In genomic region chr15:80082661-80083275, GRCm38 (mm10) we compare ENCODE assay signal across 8 mouse cellular contexts. TPM values are rescaled to one million over a fixed set of nuclear protein-coding genes. Genes with fewer than 3 reads are reported as not detected.
DNase-seq lines count a peak whose midpoint lies in the region; ATAC-seq and TF ChIP-seq lines count a peak whose summit lies in the region.

No protein-coding gene starts in this region.

- H3K27ac ChIP-seq in heart, postnatal 0 days (ENCODE audit: low read depth): peak overlapping the region; percentile 81
- peak overlapping the region; percentile 85 for H3K27ac ChIP-seq in forebrain, embryonic 14.5 days (ENCODE audit: low read depth, low read length)
- peak overlapping the region; percentile 92 for H3K27ac ChIP-seq in macrophage

- H3K79me2 ChIP-seq in macrophage (ENCODE audit: inconsistent target): peaks cover 43% of the 10 kb centered on the region

- H3K27me3 ChIP-seq in heart, postnatal 0 days (ENCODE audit: control insufficient read depth, insufficient read depth, low read length): no peaks in the 10 kb centered on the region
- no peaks in the 10 kb centered on the region for H3K27me3 ChIP-seq in forebrain, embryonic 14.5 days (replicated peaks; ENCODE audit: control insufficient read depth, insufficient read depth, low read length)

- TF ChIP-seq EP300 in heart, postnatal 0 days (IDR thresholded peaks at IDR 0.05; ENCODE audit: low read depth): no peak

- ATAC-seq in heart, postnatal 0 days (ENCODE audit: insufficient read depth, low read depth): peak; percentile 5
- no peak for ATAC-seq in forebrain, embryonic 14.5 days

- DNase-seq in heart, postnatal 0 days (ENCODE audit: low spot score): no peak
- no peak for DNase-seq in heart, postnatal 10 days
- DNase-seq in MN1 (ENCODE audit: low spot score): peak; percentile 58
- no peak for DNase-seq in forebrain, embryonic 14.5 days (ENCODE audit: low spot score)
- no peak for DNase-seq in frontal cortex, postnatal 10 days (ENCODE audit: low spot score in 2 of 2)
- DNase-seq in thymus, postnatal 36 days: no peak
- DNase-seq in urinary bladder, postnatal 36 days (ENCODE audit: low spot score in 2 of 2): no peak

- intact Hi-C loops in heart, postnatal 10 days (cut with DNase I): loop anchor here (5.0 kb wide), 1 partner anchor 250 kb away; the partner anchor contains the start of genes Cbx6 and Npcd

- H3K4me3 ChIP-seq in heart, postnatal 0 days (ENCODE audit: low read depth, low read length): peak overlapping the region; percentile 80
- peak overlapping the region; percentile 64 for H3K4me3 ChIP-seq in forebrain, embryonic 14.5 days (ENCODE audit: low read depth, low read length)
- H3K4me3 ChIP-seq in macrophage (ENCODE audit: inconsistent target): peak overlapping the region; percentile 99

- H3K4me1 ChIP-seq in heart, postnatal 0 days (ENCODE audit: control insufficient read depth, insufficient read depth): 0 out of 2 replicates have a peak, but pooled peaks cover 9% of the 10 kb centered on the region
- H3K4me1 ChIP-seq in forebrain, embryonic 14.5 days (ENCODE audit: control insufficient read depth, insufficient read depth, low read length): peaks cover 12% of the 10 kb centered on the region

- TF ChIP-seq CTCF in heart, postnatal 0 days (IDR thresholded peaks at IDR 0.05; ENCODE audit: low read depth): no peak

- H3K9ac ChIP-seq in heart, postnatal 0 days (replicated peaks; ENCODE audit: low read depth, low read length): peak overlapping the region; percentile 82
- peak overlapping the region; percentile 94 for H3K9ac ChIP-seq in forebrain, embryonic 14.5 days (ENCODE audit: low read length)

- peaks cover 42% of the 10 kb centered on the region for H3K36me3 ChIP-seq in heart, postnatal 0 days (replicated peaks; ENCODE audit: control insufficient read depth, insufficient read depth, low read length)
- peaks cover 44% of the 10 kb centered on the region for H3K36me3 ChIP-seq in forebrain, embryonic 14.5 days (ENCODE audit: control insufficient read depth, insufficient read depth, low read length)
- peaks cover 40% of the 10 kb centered on the region for H3K36me3 ChIP-seq in macrophage (ENCODE audit: inconsistent target)

- H3K4me2 ChIP-seq in heart, postnatal 0 days (ENCODE audit: low read depth, low read length): peak overlapping the region; percentile 79
- H3K4me2 ChIP-seq in forebrain, embryonic 14.5 days (ENCODE audit: low read length): peak overlapping the region; percentile 80

- under 1% methylated on average over 21 of the region's 21 CpGs for WGBS in heart, postnatal 0 days
- WGBS in forebrain, embryonic 14.5 days: under 1% methylated on average over 21 of the region's 21 CpGs
- WGBS in macrophage (ENCODE audit: missing documents): under 1% methylated on average over 21 of the region's 21 CpGs

- no peaks in the 10 kb centered on the region for H3K9me3 ChIP-seq in heart, postnatal 0 days (replicated peaks; ENCODE audit: control insufficient read depth, low read length)
- H3K9me3 ChIP-seq in forebrain, embryonic 14.5 days (replicated peaks; ENCODE audit: control insufficient read depth, low read length): no peaks in the 10 kb centered on the region

RNA-seq across cellular contexts. Expression of gene Syngr1, which starts 8.4 kb away (rescaled TPM):
- total RNA-seq in heart, postnatal 0 days (2014; rRNA removed; ENCODE audit: low replicate concordance): 104 and 144 TPM in 2 replicates
- polyA plus RNA-seq in heart, postnatal 0 days (2015; fragmentation: Nextera tagmentation; extraction: Ambion mirVana): 140 and 150 TPM in 2 replicates
- 10 to 100 TPM; 84.9 to 86.7 TPM for total RNA-seq in heart, postnatal 10 days (2021)
- polyA plus RNA-seq in forebrain, embryonic 14.5 days (2014; fragmentation: Nextera tagmentation; extraction: Ambion mirVana): 28.8 and 30.1 TPM in 2 replicates
- total RNA-seq in macrophage (2018; cell fraction: chromatin; rRNA removed): 100 to 1,000 TPM in 11 of 26 experiments, 10 to 100 TPM in 14, 1 to 10 TPM in 1; 8.5 to 192 (median 76.8) TPM
- total RNA-seq in macrophage (2018; cell fraction: cytosol; rRNA removed): 100 to 1,000 TPM; 185 to 377 (median 258) TPM
- total RNA-seq in macrophage (2018; cell fraction: nucleus; rRNA removed): 100 to 1,000 TPM in 19 of 26 experiments, 10 to 100 TPM in 7; 29.5 to 228 (median 114) TPM
- polyA plus RNA-seq in macrophage (2018): 139 to 428 TPM (median 314 TPM) in 3 replicates

RNA-seq across cellular contexts. Expression of gene Rpl3, which starts 8.9 kb away (rescaled TPM):
- 763 and 766 TPM in 2 replicates for total RNA-seq in heart, postnatal 0 days (2014; rRNA removed; ENCODE audit: low replicate concordance)
- 480 and 487 TPM in 2 replicates for polyA plus RNA-seq in heart, postnatal 0 days (2015; fragmentation: Nextera tagmentation; extraction: Ambion mirVana)
- total RNA-seq in heart, postnatal 10 days (2021): 100 to 1,000 TPM; 486 to 496 TPM
- 768 and 902 TPM in 2 replicates for polyA plus RNA-seq in forebrain, embryonic 14.5 days (2014; fragmentation: Nextera tagmentation; extraction: Ambion mirVana)
- total RNA-seq in macrophage (2018; cell fraction: chromatin; rRNA removed): 100 to 1,000 TPM in 24 of 26 experiments, 10 to 100 TPM in 2; 70.8 to 495 (median 240) TPM
- total RNA-seq in macrophage (2018; cell fraction: cytosol; rRNA removed): 100 to 1,000 TPM; 413 to 862 (median 571) TPM
- total RNA-seq in macrophage (2018; cell fraction: nucleus; rRNA removed): 100 to 1,000 TPM; 139 to 883 (median 221) TPM
- 633 to 940 TPM (median 770 TPM) in 3 replicates for polyA plus RNA-seq in macrophage (2018)

RNA-seq across cellular contexts. Expression of gene Tab1, which starts 50.2 kb away (rescaled TPM):
- total RNA-seq in heart, postnatal 0 days (2014; rRNA removed; ENCODE audit: low replicate concordance): 37.3 and 41.2 TPM in 2 replicates
- polyA plus RNA-seq in heart, postnatal 0 days (2015; fragmentation: Nextera tagmentation; extraction: Ambion mirVana): 25.0 and 29.1 TPM in 2 replicates
- 10 to 100 TPM; 33.3 to 34.3 TPM for total RNA-seq in heart, postnatal 10 days (2021)
- 33.1 and 36.6 TPM in 2 replicates for polyA plus RNA-seq in forebrain, embryonic 14.5 days (2014; fragmentation: Nextera tagmentation; extraction: Ambion mirVana)
- total RNA-seq in macrophage (2018; cell fraction: chromatin; rRNA removed): 10 to 100 TPM in 21 of 26 experiments, 1 to 10 TPM in 5; 4.6 to 61.0 (median 34.9) TPM
- total RNA-seq in macrophage (2018; cell fraction: cytosol; rRNA removed): 10 to 100 TPM in 12 of 26 experiments, 1 to 10 TPM in 14; 1.2 to 15.4 (median 9.5) TPM
- 10 to 100 TPM in 18 of 26 experiments, 1 to 10 TPM in 8; 4.1 to 64.7 (median 23.5) TPM for total RNA-seq in macrophage (2018; cell fraction: nucleus; rRNA removed)
- polyA plus RNA-seq in macrophage (2018): 10.5 to 14.4 TPM (median 12.8 TPM) in 3 replicates
